Mouse (Mus musculus) liver, embryonic 14.5 days (tissue): ENCODE data around the gene Tep1. TPM values are rescaled to one million over a fixed set of nuclear protein-coding genes. Genes with fewer than 3 reads are reported as not detected.
"Not testable (repeated sequence)": the region's sequence is repeated elsewhere in the genome, so short reads cannot be mapped to it uniquely, and the experiment has no call there.

Experiments used
- ATAC-seq: fragments of 200-750 bp; cut with Nextera tagmentation; 2 replicates; pipeline ENCODE4 v1.8.0; 2017; ENCODE audit warnings: moderate number of reproducible peaks, mild to moderate bottlenecking, moderate library complexity; ENCODE audit not compliant: insufficient read depth
- DNase-seq, 3 experiments: peaks; one replicate each; pipeline ENCODE4 v3.0.0-alpha.2; 2012 to 2013; ENCODE audit warnings: low read depth in 3 of 3, low spot score in 3 of 3
- H3K27ac ChIP-seq: fragments of 300-500 bp; sonication (generic); 2 replicates; pipeline ENCODE4 v1.5.1; 2014; ENCODE audit warnings: moderate library complexity, mild to moderate bottlenecking, control low read depth, inconsistent platforms
- H3K27me3 ChIP-seq: fragments of 300-500 bp; sonication (generic); 2 replicates; pipeline ENCODE4 v1.6.1; 2014; ENCODE audit warnings: mild to moderate bottlenecking, low read length, moderate library complexity; ENCODE audit not compliant: control insufficient read depth, insufficient read depth
- H3K36me3 ChIP-seq: fragments of 300-500 bp; sonication (generic); replicated peaks from 2 replicates; pipeline ENCODE4 v1.6.1; 2014; ENCODE audit warnings: low read depth; ENCODE audit not compliant: control insufficient read depth, insufficient read depth
- H3K4me1 ChIP-seq, 2 experiments: fragments of 200-500 bp in 1 of 2; fragments of 300-500 bp in 1 of 2; sonication (generic) in 1 of 2; replicated peaks; 2 replicates each; pipeline ENCODE4 v1.6.1; 2012 to 2014; ENCODE audit warnings: antibody characterized with exemption in 1 of 2, inconsistent platforms in 1 of 2, low read length in 1 of 2; ENCODE audit not compliant: control insufficient read depth in 2 of 2, insufficient read depth in 2 of 2
- H3K4me2 ChIP-seq: fragments of 300-500 bp; sonication (generic); 2 replicates; pipeline ENCODE4 v1.6.1; 2014; ENCODE audit warnings: low read depth, mild to moderate bottlenecking, control low read depth, moderate library complexity
- H3K4me3 ChIP-seq, 2 experiments: fragments of 200-500 bp in 1 of 2; fragments of 300-500 bp in 1 of 2; sonication (generic) in 1 of 2; 2 replicates each; pipeline ENCODE4 v1.5.1; 2012 to 2014; ENCODE audit warnings: low read depth in 2 of 2, low read length in 2 of 2, mild to moderate bottlenecking in 2 of 2, control low read depth in 1 of 2, inconsistent platforms in 1 of 2, moderate library complexity in 1 of 2; ENCODE audit not compliant: insufficient read depth in 1 of 2
- H3K9ac ChIP-seq: fragments of 300-500 bp; sonication (generic); replicated peaks from 2 replicates; pipeline ENCODE4 v1.6.1; 2014; ENCODE audit warnings: mild to moderate bottlenecking, control low read depth, moderate library complexity
- H3K9me3 ChIP-seq: fragments of 300-500 bp; sonication (generic); 2 replicates; pipeline ENCODE4 v1.6.1; 2016; ENCODE audit warnings: low read length, mixed read lengths; ENCODE audit not compliant: control insufficient read depth
- CTCF ChIP-seq: IDR thresholded peaks from 2 replicates; pipeline ENCODE4 v1.5.1; 2016; ENCODE audit warnings: antibody characterized with exemption, low read depth, control low read depth
- EP300 ChIP-seq: IDR thresholded peaks from 2 replicates; pipeline ENCODE4 v1.6.1; 2016; ENCODE audit warnings: antibody characterized with exemption, low read depth
- WGBS: fragments of 180-500 bp; shearing (Covaris S2); extraction: QIAGEN DNeasy Blood & Tissue Kit; methylation state at CpG from one replicate; pipeline ENCODE4 v1.1.7; 2014; ENCODE audit not compliant: insufficient replicate concordance; 5-methylcytosine and 5-hydroxymethylcytosine counted together
- polyA plus RNA-seq, 2 experiments: library from polyadenylated mRNA; depleted of rRNA in 1 of 2; stranded (reverse) in 1 of 2; unstranded in 1 of 2; fragments of >200 nt; fragmentation: Nextera tagmentation in 1 of 2; extraction: Ambion mirVana in 1 of 2; gene quantifications; 2 replicates each; pipeline versions ENCODE4 v1.2.1 to v1.2.3; 2012 to 2014

Tep1 gene
- polyA plus RNA-seq, 2 experiments = 2.2 to 3.0 TPM

- TF ChIP-seq CTCF = no peak
- TF ChIP-seq EP300 = no peak
- Histone ChIP-seq H3K9me3 (no peaks in the 10 kb centered on the region), H3K4me3 (no peak overlapping the region), H3K36me3 (no peaks in the 10 kb centered on the region), H3K27ac (no peak overlapping the region), H3K27me3 (no peaks in the 10 kb centered on the region), H3K4me2 (no peak overlapping the region), H3K4me1 (peaks cover 0 to 7% of the 10 kb centered on the region in 2 experiments; a peak in 2 of 4 replicates), H3K9ac (no peak overlapping the region)
- no peak for DNase-seq
- ATAC-seq = no peak
- WGBS = 74% methylated on average over 5 of the region's 5 CpGs
Measured at GRCm38 (mm10) chr14:50868656-50869055, 1.7 kb downstream of the Tep1 start.

GRCm38 (mm10) chr14:50868211-50868610 lies 2.1 kb downstream of the Tep1 start:
- H3K9me3 ChIP-seq = no peaks in the 10 kb centered on the region
- no peak for TF ChIP-seq EP300
- no peak for TF ChIP-seq CTCF
- WGBS = 45% methylated on average over 4 of the region's 4 CpGs
- no peak overlapping the region for H3K9ac ChIP-seq
- H3K27ac ChIP-seq = no peak overlapping the region
- DNase-seq (no peak), ATAC-seq (no peak)
- H3K4me1 ChIP-seq = peaks cover 0 to 7% of the 10 kb centered on the region in 2 experiments; a peak in 2 of 4 replicates
- no peak overlapping the region for H3K4me2 ChIP-seq
- no peak overlapping the region for H3K4me3 ChIP-seq
- H3K36me3 ChIP-seq = no peaks in the 10 kb centered on the region
- H3K27me3 ChIP-seq = no peaks in the 10 kb centered on the region

GRCm38 (mm10) chr14:50866966-50867365 lies 3.4 kb downstream of the Tep1 start:
- no peak overlapping the region for H3K4me2 ChIP-seq
- H3K9me3 ChIP-seq = no peaks in the 10 kb centered on the region
- no peak overlapping the region for H3K4me3 ChIP-seq
- WGBS = 78% methylated on average over 3 of the region's 3 CpGs
- no peaks in the 10 kb centered on the region for H3K36me3 ChIP-seq
- no peaks in the 10 kb centered on the region for H3K27me3 ChIP-seq
- H3K4me1 ChIP-seq = peaks cover 0 to 7% of the 10 kb centered on the region in 2 experiments; a peak in 2 of 4 replicates
- ATAC-seq (no peak), DNase-seq (no peak)
- TF ChIP-seq CTCF (no peak), EP300 (no peak)
- no peak overlapping the region for H3K27ac ChIP-seq
- H3K9ac ChIP-seq = no peak overlapping the region

GRCm38 (mm10) chr14:50865005-50865404 lies 5.4 kb downstream of the Tep1 start:
- not testable (repeated sequence) for H3K27ac ChIP-seq, H3K27me3 ChIP-seq, H3K4me1 ChIP-seq, H3K4me2 ChIP-seq, H3K9ac ChIP-seq, DNase-seq, H3K4me3 ChIP-seq, H3K36me3 ChIP-seq, H3K9me3 ChIP-seq, ATAC-seq

- no peak overlapping the region for H3K27ac ChIP-seq
- no peak overlapping the region for H3K9ac ChIP-seq
- DNase-seq (no peak), ATAC-seq (no peak)
- no peaks in the 10 kb centered on the region for H3K36me3 ChIP-seq
- 60% methylated on average over 10 of the region's 10 CpGs for WGBS
- no peaks in the 10 kb centered on the region for H3K9me3 ChIP-seq
- no peaks in the 10 kb centered on the region for H3K27me3 ChIP-seq
- no peak overlapping the region for H3K4me2 ChIP-seq
- no peaks in the 10 kb centered on the region for H3K4me1 ChIP-seq
- H3K4me3 ChIP-seq = no peak overlapping the region
- TF ChIP-seq CTCF = no peak
Measured at GRCm38 (mm10) chr14:50862641-50863040, 7.7 kb downstream of the Tep1 start.

GRCm38 (mm10) chr14:50855788-50856187 lies 14.6 kb downstream of the Tep1 start:
- DNase-seq (no peak), ATAC-seq (no peak)
- TF ChIP-seq EP300 (no peak), CTCF (no peak)
- 74% methylated on average over 5 of the region's 5 CpGs for WGBS
- no peaks in the 10 kb centered on the region for H3K9me3 ChIP-seq
- no peak overlapping the region for H3K4me3 ChIP-seq
- no peaks in the 10 kb centered on the region for H3K4me1 ChIP-seq
- H3K36me3 ChIP-seq = no peaks in the 10 kb centered on the region
- H3K27me3 ChIP-seq = no peaks in the 10 kb centered on the region
- H3K4me2 ChIP-seq = no peak overlapping the region
- no peak overlapping the region for H3K9ac ChIP-seq
- H3K27ac ChIP-seq = no peak overlapping the region
